ENCODE assay signal across 8 mouse cellular contexts in the genomic region with DNA sequence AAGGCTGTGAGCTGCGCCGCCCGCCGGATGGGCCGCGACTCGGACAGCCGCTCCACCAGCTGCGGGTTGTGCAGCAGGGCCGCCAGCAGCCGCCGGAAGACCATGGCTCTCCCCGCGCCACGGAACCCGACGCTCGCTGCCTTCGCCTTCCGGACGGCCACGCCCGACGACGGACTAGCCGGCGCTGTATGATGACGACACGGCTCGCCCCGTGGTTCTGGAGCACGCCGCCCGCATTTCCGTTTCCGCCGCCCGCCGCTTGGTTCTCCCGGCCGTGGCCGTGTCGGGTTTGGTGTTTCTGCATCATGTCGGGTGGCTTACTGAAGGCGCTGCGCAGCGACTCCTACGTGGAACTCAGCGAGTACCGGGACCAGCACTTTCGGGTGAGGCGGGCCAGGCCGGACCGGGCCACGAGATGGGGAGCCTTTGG. TPM values are rescaled to one million over a fixed set of nuclear protein-coding genes. Genes with fewer than 3 reads are reported as not detected.
DNase-seq lines count a peak whose midpoint lies in the region; ATAC-seq and TF ChIP-seq lines count a peak whose summit lies in the region.

A gene (minus strand): TSS at position 150 of the 430 bp plus-strand sequence.
A gene (plus strand): TSS at position 169 of the 430 bp plus-strand sequence.

- H3K4me2 ChIP-seq in forebrain, postnatal 0 days (ENCODE audit: low read depth): peak within 1 kb of the TSS; percentile 89
- H3K4me2 ChIP-seq in lung, embryonic 15.5 days: peak within 1 kb of the TSS; percentile 60

- DNase-seq in G1E (ENCODE audit: low spot score): peak; percentile 84
- DNase-seq in cerebellum, adult 18-20 months: peak; percentile 94 to 97
- peak; percentile 98 for DNase-seq in forebrain, postnatal 0 days
- peak; percentile 98 for DNase-seq in heart, postnatal 4 days
- peak; percentile 92 to 95 for DNase-seq in layer of hippocampus, adult 8-10 months (ENCODE audit: low spot score in 2 of 2)
- peak; percentile 88 for DNase-seq in ovary, adult 18-20 months (ENCODE audit: low spot score)
- peak; percentile 95 for DNase-seq in thymus, postnatal 0 days (ENCODE audit: low spot score)

- under 1% methylated on average over 55 of the region's 55 CpGs for WGBS in forebrain, postnatal 0 days
- under 1% methylated on average over 55 of the region's 55 CpGs for WGBS in lung, embryonic 15.5 days

- H3K27ac ChIP-seq in forebrain, postnatal 0 days (ENCODE audit: low read depth, low read length): peak within 1 kb of the TSS; percentile 91
- H3K27ac ChIP-seq in lung, embryonic 15.5 days: peak within 1 kb of the TSS; percentile 83

- no peaks in the 10 kb centered on the region for H3K27me3 ChIP-seq in G1E (ENCODE audit: insufficient read depth, low read length)
- no peaks in the 10 kb centered on the region for H3K27me3 ChIP-seq in forebrain, postnatal 0 days (ENCODE audit: insufficient read depth, low read length)
- H3K27me3 ChIP-seq in lung, embryonic 15.5 days: no peaks in the 10 kb centered on the region

- peaks cover 52% of the 10 kb centered on the region for H3K4me1 ChIP-seq in G1E (ENCODE audit: insufficient read depth, low read depth, low read length)
- peaks cover 16% of the 10 kb centered on the region for H3K4me1 ChIP-seq in forebrain, postnatal 0 days (ENCODE audit: insufficient read depth)
- peaks cover 34% of the 10 kb centered on the region for H3K4me1 ChIP-seq in lung, embryonic 15.5 days

- H3K4me3 ChIP-seq in G1E (ENCODE audit: low read depth, low read length): peak within 1 kb of the TSS; percentile 98
- H3K4me3 ChIP-seq in forebrain, postnatal 0 days (ENCODE audit: low read depth, low read length): peak within 1 kb of the TSS; percentile 93
- peak within 1 kb of the TSS; percentile 82 for H3K4me3 ChIP-seq in lung, embryonic 15.5 days

- TF ChIP-seq CTCF in G1E (IDR thresholded peaks at IDR 0.05; ENCODE audit: low read depth, low read length): no peak
- peak; percentile 34 for TF ChIP-seq CTCF in forebrain, postnatal 0 days (IDR thresholded peaks at IDR 0.05; ENCODE audit: low read depth)

- peak within 1 kb of the TSS; percentile 90 for H3K9ac ChIP-seq in forebrain, postnatal 0 days
- H3K9ac ChIP-seq in lung, embryonic 15.5 days: peak within 1 kb of the TSS; percentile 83

- ATAC-seq in G1E (ENCODE audit: extremely low read depth, insufficient number of reproducible peaks, low FRiP score, poor library complexity, severe bottlenecking): peak; percentile 47
- peak; percentile 95 for ATAC-seq in forebrain, postnatal 0 days
- ATAC-seq in lung, embryonic 15.5 days (ENCODE audit: borderline replicate concordance, extremely low read depth, low FRiP score, low TSS enrichment): peak; percentile 89

- peaks cover 67% of the 10 kb centered on the region for H3K36me3 ChIP-seq in G1E (replicated peaks)
- H3K36me3 ChIP-seq in forebrain, postnatal 0 days (ENCODE audit: insufficient read depth): peaks cover 13% of the 10 kb centered on the region
- peaks cover 16% of the 10 kb centered on the region; the same call in 1 of the 2 replicates for H3K36me3 ChIP-seq in lung, embryonic 15.5 days

- no peaks in the 10 kb centered on the region for H3K9me3 ChIP-seq in G1E (replicated peaks)
- H3K9me3 ChIP-seq in forebrain, postnatal 0 days (ENCODE audit: low read length): no peaks in the 10 kb centered on the region
- H3K9me3 ChIP-seq in lung, embryonic 15.5 days: no peaks in the 10 kb centered on the region

RNA-seq across cellular contexts. Expression of the first gene that starts in this region (rescaled TPM):
- 11.7 and 16.6 TPM in 2 replicates for total RNA-seq in G1E (2014; fragmentation: Nextera tagmentation)
- 25.2 and 44.0 TPM in 2 replicates for total RNA-seq in G1E (2017)
- 69.4 and 101 TPM in 2 replicates for polyA plus RNA-seq in G1E (2012)
- 81.0 and 95.7 TPM in 2 replicates for total RNA-seq in forebrain, postnatal 0 days (2014; rRNA removed)
- polyA plus RNA-seq in forebrain, postnatal 0 days (2015; fragmentation: Nextera tagmentation; extraction: Ambion mirVana): 151 and 177 TPM in 2 replicates
- 10 to 100 TPM; 60.4 to 66.7 TPM for total RNA-seq in heart, postnatal 4 days (2021)
- 10 to 100 TPM; 33.1 to 40.9 (median 36.7) TPM for total RNA-seq in layer of hippocampus, adult 8-10 months (2022)
- 75.7 and 77.3 TPM in 2 replicates for polyA plus RNA-seq in lung, embryonic 15.5 days (2015; fragmentation: Nextera tagmentation; extraction: Ambion mirVana)
- 92.1 and 95.1 TPM in 2 replicates for polyA plus RNA-seq in thymus, postnatal 0 days (2015; fragmentation: Nextera tagmentation; extraction: Ambion mirVana)

RNA-seq across cellular contexts. Expression of the second gene that starts in this region (rescaled TPM):
- 33.9 and 38.7 TPM in 2 replicates for total RNA-seq in G1E (2014; fragmentation: Nextera tagmentation)
- total RNA-seq in G1E (2017): 52.5 and 64.4 TPM in 2 replicates
- polyA plus RNA-seq in G1E (2012): 102 and 110 TPM in 2 replicates
- 29.9 and 39.3 TPM in 2 replicates for total RNA-seq in forebrain, postnatal 0 days (2014; rRNA removed)
- 66.3 and 67.1 TPM in 2 replicates for polyA plus RNA-seq in forebrain, postnatal 0 days (2015; fragmentation: Nextera tagmentation; extraction: Ambion mirVana)
- total RNA-seq in heart, postnatal 4 days (2021): 10 to 100 TPM; 25.5 to 29.0 TPM
- 10 to 100 TPM; 45.7 to 50.2 (median 48.6) TPM for total RNA-seq in layer of hippocampus, adult 8-10 months (2022)
- 114 TPM in 2 replicates for polyA plus RNA-seq in lung, embryonic 15.5 days (2015; fragmentation: Nextera tagmentation; extraction: Ambion mirVana)
- polyA plus RNA-seq in thymus, postnatal 0 days (2015; fragmentation: Nextera tagmentation; extraction: Ambion mirVana): 80.6 and 93.3 TPM in 2 replicates

Comparison
In these comparisons a context has a peak if more than half of its experiments do, and no peak if none do; other contexts are left out.
1. Peak in every context shown above with its lines: DNase-seq, ATAC-seq, H3K4me3 ChIP-seq and H3K27ac ChIP-seq.